ENCODE assay signal across 17 mouse cellular contexts in the genomic region with DNA sequence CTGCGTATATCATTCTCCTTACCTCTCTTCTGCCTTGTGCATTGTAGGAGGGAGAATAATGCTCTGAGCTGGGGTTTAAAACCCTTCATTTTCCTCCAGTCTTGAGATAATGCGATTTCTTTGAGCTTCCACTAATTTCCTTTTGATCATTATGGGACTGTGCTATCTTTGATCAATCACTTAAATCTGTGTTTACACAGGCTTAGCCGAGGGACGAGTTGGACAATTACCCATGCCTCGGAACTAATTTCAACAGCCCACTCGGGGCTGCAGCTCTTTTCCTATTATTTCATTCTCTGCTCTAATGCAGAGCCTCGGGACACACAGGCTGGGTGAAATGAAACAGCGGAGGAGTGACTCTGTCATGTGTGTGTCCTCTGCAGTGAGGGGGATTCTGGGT.
"Had no signal": no experiment of that assay in that cellular context is flagged by ENCODE, and none has a peak within 500 bp of the region (broad histone marks: within the 10 kb centered on the region; RNA-seq: fewer than 3 reads in every experiment).

No protein-coding gene starts in this region.

- H3K4me2 ChIP-seq: liver, embryonic 12.5 days; lung, embryonic 14.5 days; midbrain, embryonic 12.5 days; neural tube, embryonic 13.5 days; neural tube, embryonic 15.5 days had no signal

- H3K9me3 ChIP-seq: liver, embryonic 12.5 days; midbrain, embryonic 12.5 days; neural tube, embryonic 13.5 days; neural tube, embryonic 15.5 days had no signal

- H3K4me3 ChIP-seq: liver, embryonic 12.5 days; midbrain, embryonic 12.5 days; myocyte; neural tube, embryonic 13.5 days; neural tube, embryonic 15.5 days had no signal

- H3K9ac ChIP-seq: liver, embryonic 12.5 days; liver, embryonic 14.5 days; lung, embryonic 14.5 days; midbrain, embryonic 12.5 days; neural tube, embryonic 13.5 days; neural tube, embryonic 15.5 days had no signal

- H3K27me3 ChIP-seq: liver, embryonic 12.5 days; midbrain, embryonic 12.5 days; neural tube, embryonic 13.5 days; neural tube, embryonic 15.5 days had no signal

- DNase-seq: lung, adult 18-20 months; lung, embryonic 14.5 days; lung, postnatal 10 days; lung, postnatal 4 days; right cerebral cortex, adult 18-20 months; right cerebral cortex, postnatal 25 days; right cerebral cortex, postnatal 4 days; spleen, adult 18-20 months; thymus, adult 18-20 months; thymus, postnatal 14 days; thymus, postnatal 36 days had no signal

- H3K4me1 ChIP-seq: liver, embryonic 12.5 days; midbrain, embryonic 12.5 days had no signal

- H3K27ac ChIP-seq: liver, embryonic 12.5 days; liver, embryonic 14.5 days; midbrain, embryonic 12.5 days; neural tube, embryonic 13.5 days; neural tube, embryonic 15.5 days had no signal

- ATAC-seq: liver, embryonic 12.5 days had no signal

- H3K36me3 ChIP-seq: liver, embryonic 12.5 days; midbrain, embryonic 12.5 days; neural tube, embryonic 13.5 days; neural tube, embryonic 15.5 days had no signal
